Mouse (Mus musculus): ENCODE measurements around the gene Opn4. TPM values are rescaled to one million over a fixed set of nuclear protein-coding genes. Genes with fewer than 3 reads are reported as not detected.
A peak's percentile ranks its signal among the peaks of the same experiment; 100 is the strongest.

Opn4 gene
- polyA plus RNA-seq, 1 experiment from 2014 or later, result 0.34 TPM

DNA sequence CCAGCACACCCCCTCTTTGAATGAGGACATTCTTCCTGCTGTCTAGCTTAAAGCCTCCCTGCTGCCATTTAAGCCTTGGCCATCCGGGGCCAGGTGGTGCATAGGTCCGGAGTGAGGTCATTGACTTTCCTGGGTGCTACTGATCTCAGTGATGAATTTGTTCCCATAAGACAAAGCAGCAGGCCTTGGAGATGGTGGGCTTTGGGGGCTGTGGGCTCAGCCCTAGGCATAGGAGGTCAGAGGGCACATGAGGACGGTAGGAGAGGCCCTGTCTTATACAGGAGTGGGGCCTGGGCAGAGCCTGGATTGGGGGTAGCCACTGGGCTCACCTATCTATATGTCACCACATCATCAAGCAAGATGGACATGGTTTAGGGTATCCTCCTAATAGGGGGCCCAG, 13.1 kb downstream of the Opn4 start:
- Histone ChIP-seq H3K4me1 (ENCODE audit: control insufficient read depth, insufficient read depth, low read length) (peaks cover 14% of the 10 kb centered on the region), H3K36me3 (ENCODE audit: control insufficient read depth, insufficient read depth, low read length) (no peaks in the 10 kb centered on the region), H3K27me3 (replicated peaks; ENCODE audit: control insufficient read depth, insufficient read depth, low read length) (no peaks in the 10 kb centered on the region), H3K9ac (ENCODE audit: low read depth, low read length) (peak overlapping the region; percentile 34; the same call in 1 of the 2 replicates), H3K27ac (ENCODE audit: low read length) (peak overlapping the region; percentile 88), H3K4me3 (ENCODE audit: low read length) (no peak overlapping the region), H3K4me2 (ENCODE audit: low read depth, low read length) (peak overlapping the region; percentile 16; the same call in 1 of the 2 replicates), H3K9me3 (ENCODE audit: control insufficient read depth, low read length) (no peaks in the 10 kb centered on the region)
- no peak for ATAC-seq
- 81% methylated on average over 3 of the region's 3 CpGs for WGBS

- peak overlapping the region; percentile 88 for H3K27ac ChIP-seq (ENCODE audit: low read length)
- peaks cover 8% of the 10 kb centered on the region for H3K4me1 ChIP-seq (ENCODE audit: control insufficient read depth, insufficient read depth, low read length)
- H3K4me3 ChIP-seq (ENCODE audit: low read length), result no peak overlapping the region
- no peaks in the 10 kb centered on the region for H3K36me3 ChIP-seq (ENCODE audit: control insufficient read depth, insufficient read depth, low read length)
- peak overlapping the region; percentile 16; the same call in 1 of the 2 replicates for H3K4me2 ChIP-seq (ENCODE audit: low read depth, low read length)
- H3K27me3 ChIP-seq (replicated peaks; ENCODE audit: control insufficient read depth, insufficient read depth, low read length), result no peaks in the 10 kb centered on the region
- no peaks in the 10 kb centered on the region for H3K9me3 ChIP-seq (ENCODE audit: control insufficient read depth, low read length)
- H3K9ac ChIP-seq (ENCODE audit: low read depth, low read length), result peak overlapping the region; percentile 21; the same call in 1 of the 2 replicates
- 48% methylated on average over 9 of the region's 9 CpGs for WGBS
- peak; percentile 77 for ATAC-seq
Measured at GRCm38 (mm10) chr14:34585358-34586105, 14.4 kb downstream of the Opn4 start.

DNA sequence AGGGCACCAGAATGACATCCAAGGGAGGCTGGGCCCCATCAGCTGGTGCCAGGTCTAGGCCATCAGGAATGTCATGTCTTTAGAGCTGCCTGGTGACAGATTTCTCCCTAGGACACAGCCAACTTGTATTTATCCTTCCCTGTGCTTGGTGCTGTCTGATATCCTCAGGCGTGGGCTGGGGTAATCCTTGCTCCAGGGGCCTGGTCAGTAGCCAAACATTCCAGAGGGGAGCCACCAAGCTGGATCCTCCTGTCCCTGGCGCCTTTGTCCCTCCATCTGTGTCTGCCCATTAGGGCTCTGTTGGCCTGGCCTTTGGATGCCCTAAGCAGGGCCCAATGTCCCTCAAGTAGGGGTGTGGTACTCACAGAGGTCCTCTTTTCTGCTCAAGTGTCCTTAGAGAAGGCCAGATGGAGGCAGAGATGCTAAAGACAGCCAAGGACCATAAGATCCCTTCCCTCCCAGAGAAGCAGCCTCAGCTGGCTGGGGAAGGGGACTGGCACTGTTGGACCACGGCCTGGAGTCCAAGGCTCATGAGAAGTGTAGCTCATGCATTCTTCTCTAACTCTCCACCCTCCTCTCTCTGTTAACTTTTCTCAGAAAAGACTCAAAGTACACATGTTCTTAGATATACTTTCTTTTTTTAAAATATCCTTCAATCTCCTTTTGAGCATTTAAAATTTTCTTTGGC, 17.1 kb downstream of the Opn4 start:
- 69% methylated on average over 3 of the region's 3 CpGs for WGBS

GRCm38 (mm10) chr14:34576858-34577257, 23.1 kb downstream of the Opn4 start:
- Histone ChIP-seq H3K27ac (ENCODE audit: low read length) (no peak overlapping the region), H3K27me3 (replicated peaks; ENCODE audit: control insufficient read depth, insufficient read depth, low read length) (no peaks in the 10 kb centered on the region), H3K36me3 (ENCODE audit: control insufficient read depth, insufficient read depth, low read length) (no peaks in the 10 kb centered on the region), H3K4me2 (ENCODE audit: low read depth, low read length) (no peak overlapping the region), H3K9me3 (ENCODE audit: control insufficient read depth, low read length) (no peaks in the 10 kb centered on the region), H3K9ac (ENCODE audit: low read depth, low read length) (no peak overlapping the region), H3K4me1 (ENCODE audit: control insufficient read depth, insufficient read depth, low read length) (peaks cover 21% of the 10 kb centered on the region), H3K4me3 (ENCODE audit: low read length) (no peak overlapping the region)
- no peak for ATAC-seq
- 89% methylated on average over 4 of the region's 4 CpGs for WGBS

More for the DNA sequence above, 17.1 kb downstream of the Opn4 start:
- Histone ChIP-seq H3K4me3 (ENCODE audit: low read length) (no peak overlapping the region), H3K27me3 (replicated peaks; ENCODE audit: control insufficient read depth, insufficient read depth, low read length) (no peaks in the 10 kb centered on the region), H3K9ac (ENCODE audit: low read depth, low read length) (no peak overlapping the region), H3K27ac (ENCODE audit: low read length) (no peak overlapping the region), H3K4me1 (ENCODE audit: control insufficient read depth, insufficient read depth, low read length) (peaks cover 10% of the 10 kb centered on the region), H3K9me3 (ENCODE audit: control insufficient read depth, low read length) (no peaks in the 10 kb centered on the region), H3K4me2 (ENCODE audit: low read depth, low read length) (no peak overlapping the region), H3K36me3 (ENCODE audit: control insufficient read depth, insufficient read depth, low read length) (no peaks in the 10 kb centered on the region)
- no peak for ATAC-seq

DNA sequence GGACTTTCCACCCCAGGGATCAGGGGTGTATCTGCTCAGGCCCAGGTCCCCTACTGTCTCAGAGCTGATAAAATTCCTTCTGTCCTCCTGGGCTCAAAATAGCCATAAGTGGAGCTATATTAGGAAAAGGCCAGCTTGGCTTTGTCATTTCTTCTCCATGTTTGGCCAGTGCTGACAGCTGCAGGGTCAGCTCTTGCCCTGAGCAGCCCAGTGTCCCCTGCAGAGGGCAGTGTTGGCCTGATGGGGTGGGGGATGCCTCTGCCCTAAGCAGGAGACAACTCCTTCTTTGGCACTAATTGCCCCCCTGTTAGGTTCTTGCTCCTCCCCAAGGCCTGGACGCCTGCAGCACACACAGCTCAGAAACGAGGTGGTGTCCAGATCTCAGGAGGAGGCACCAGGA, 25.9 kb downstream of the Opn4 start:
- no peaks in the 10 kb centered on the region for H3K9me3 ChIP-seq (ENCODE audit: control insufficient read depth, low read length)
- WGBS, result 57% methylated on average over 2 of the region's 2 CpGs
- no peaks in the 10 kb centered on the region for H3K36me3 ChIP-seq (ENCODE audit: control insufficient read depth, insufficient read depth, low read length)
- no peak overlapping the region for H3K4me3 ChIP-seq (ENCODE audit: low read length)
- ATAC-seq, result peak; percentile 14; the same call in 1 of the 2 replicates
- H3K27ac ChIP-seq (ENCODE audit: low read length), result peak overlapping the region; percentile 82
- H3K4me1 ChIP-seq (ENCODE audit: control insufficient read depth, insufficient read depth, low read length), result peaks cover 29% of the 10 kb centered on the region
- H3K9ac ChIP-seq (ENCODE audit: low read depth, low read length), result no peak overlapping the region
- H3K4me2 ChIP-seq (ENCODE audit: low read depth, low read length), result no peak overlapping the region
- H3K27me3 ChIP-seq (replicated peaks; ENCODE audit: control insufficient read depth, insufficient read depth, low read length), result no peaks in the 10 kb centered on the region

DNA sequence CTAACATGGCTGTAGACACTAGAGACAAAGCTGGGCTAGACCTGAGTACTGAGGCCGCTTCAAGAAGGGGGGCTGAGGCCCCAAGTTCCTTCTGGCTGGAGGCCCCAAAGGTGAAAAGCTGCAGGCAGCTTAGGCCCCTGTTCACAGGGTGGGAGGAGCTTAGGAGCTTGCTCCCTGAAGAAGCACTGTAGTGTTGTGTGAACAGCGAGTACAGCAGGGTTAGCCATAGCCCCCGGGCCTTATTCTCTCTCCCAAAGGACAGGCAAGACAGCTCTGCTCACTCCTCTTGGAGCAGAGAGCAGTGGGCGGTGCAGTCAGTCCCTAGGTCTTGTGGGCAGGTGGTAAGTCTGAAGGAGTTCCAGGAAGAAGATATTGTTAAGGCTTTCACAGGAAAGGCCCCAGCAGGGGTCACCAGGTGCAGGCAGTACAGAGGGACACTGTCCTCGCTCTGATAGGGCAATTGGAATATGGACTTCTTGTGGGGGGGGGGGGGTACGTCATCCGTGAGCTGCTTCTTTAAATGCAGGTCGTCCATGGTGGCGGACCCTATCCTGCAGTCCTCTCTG, 26.5 kb downstream of the Opn4 start:
- H3K36me3 ChIP-seq (ENCODE audit: control insufficient read depth, insufficient read depth, low read length), result no peaks in the 10 kb centered on the region
- H3K9me3 ChIP-seq (ENCODE audit: control insufficient read depth, low read length), result no peaks in the 10 kb centered on the region
- 0 out of 2 replicates have a peak overlapping the region, but pooled peaks have one; percentile 11 for H3K4me2 ChIP-seq (ENCODE audit: low read depth, low read length)
- H3K4me3 ChIP-seq (ENCODE audit: low read length), result no peak overlapping the region
- WGBS, result 58% methylated on average over 9 of the region's 9 CpGs
- H3K27ac ChIP-seq (ENCODE audit: low read length), result peak overlapping the region; percentile 82
- no peaks in the 10 kb centered on the region for H3K27me3 ChIP-seq (replicated peaks; ENCODE audit: control insufficient read depth, insufficient read depth, low read length)
- ATAC-seq, result peak; percentile 74
- H3K4me1 ChIP-seq (ENCODE audit: control insufficient read depth, insufficient read depth, low read length), result peaks cover 29% of the 10 kb centered on the region
- H3K9ac ChIP-seq (ENCODE audit: low read depth, low read length), result peak overlapping the region; percentile 46; the same call in 1 of the 2 replicates

DNA sequence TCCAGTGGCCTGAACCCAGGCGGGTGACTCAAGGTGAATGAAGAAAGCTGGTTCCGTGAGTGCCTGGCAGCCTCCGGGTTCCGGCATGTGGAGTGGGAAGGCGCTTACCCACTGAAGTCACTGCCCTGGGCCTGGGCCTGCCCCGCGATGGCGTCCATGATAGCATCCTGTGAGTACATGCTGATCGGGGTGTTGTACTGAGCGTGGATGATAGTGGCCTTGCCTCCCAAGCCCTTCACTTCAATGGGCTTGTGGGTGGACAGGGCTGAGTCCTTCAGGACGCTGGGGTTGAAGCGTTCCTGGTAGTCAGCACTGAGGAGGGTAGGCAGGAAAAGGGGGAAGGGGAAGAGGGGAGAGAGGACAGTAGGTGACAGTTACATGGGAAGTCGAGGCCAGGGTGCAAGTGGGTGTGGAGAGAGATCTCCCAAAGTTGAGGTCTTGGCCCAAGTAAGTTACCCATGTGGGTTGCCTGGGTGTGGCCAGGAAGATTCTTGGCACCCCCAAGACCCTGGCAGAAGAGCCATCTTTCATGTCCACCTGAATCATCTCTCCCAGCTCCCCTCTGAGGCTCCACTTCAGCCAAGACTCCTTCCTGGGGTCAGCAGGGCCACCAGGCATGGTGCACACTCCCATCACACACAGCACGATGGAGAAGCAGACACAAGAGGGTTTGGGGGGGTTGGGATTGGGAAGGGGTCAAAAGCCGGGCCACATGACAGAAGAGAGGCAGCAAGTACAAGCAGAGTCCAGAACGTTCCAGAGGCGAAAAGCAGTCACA, 28.1 kb downstream of the Opn4 start:
- Histone ChIP-seq H3K4me3 (ENCODE audit: low read length) (no peak overlapping the region), H3K27me3 (replicated peaks; ENCODE audit: control insufficient read depth, insufficient read depth, low read length) (no peaks in the 10 kb centered on the region), H3K27ac (ENCODE audit: low read length) (no peak overlapping the region), H3K4me1 (ENCODE audit: control insufficient read depth, insufficient read depth, low read length) (peaks cover 22% of the 10 kb centered on the region), H3K4me2 (ENCODE audit: low read depth, low read length) (no peak overlapping the region), H3K9ac (ENCODE audit: low read depth, low read length) (no peak overlapping the region), H3K9me3 (ENCODE audit: control insufficient read depth, low read length) (no peaks in the 10 kb centered on the region), H3K36me3 (ENCODE audit: control insufficient read depth, insufficient read depth, low read length) (no peaks in the 10 kb centered on the region)
- WGBS, result 89% methylated on average over 17 of the region's 17 CpGs
- ATAC-seq, result no peak

- ATAC-seq, result no peak
- Histone ChIP-seq H3K9me3 (ENCODE audit: control insufficient read depth, low read length) (no peaks in the 10 kb centered on the region), H3K4me1 (ENCODE audit: control insufficient read depth, insufficient read depth, low read length) (peaks cover 26% of the 10 kb centered on the region), H3K27ac (ENCODE audit: low read length) (no peak overlapping the region), H3K36me3 (ENCODE audit: control insufficient read depth, insufficient read depth, low read length) (no peaks in the 10 kb centered on the region), H3K27me3 (replicated peaks; ENCODE audit: control insufficient read depth, insufficient read depth, low read length) (no peaks in the 10 kb centered on the region), H3K9ac (ENCODE audit: low read depth, low read length) (no peak overlapping the region), H3K4me2 (ENCODE audit: low read depth, low read length) (no peak overlapping the region), H3K4me3 (ENCODE audit: low read length) (no peak overlapping the region)
- 84% methylated on average over 4 of the region's 4 CpGs for WGBS
Measured at GRCm38 (mm10) chr14:34570903-34571302, 29.0 kb downstream of the Opn4 start.

GRCm38 (mm10) chr14:34570294-34570693, 29.6 kb downstream of the Opn4 start:
- H3K27me3 ChIP-seq (replicated peaks; ENCODE audit: control insufficient read depth, insufficient read depth, low read length), result no peaks in the 10 kb centered on the region
- H3K4me2 ChIP-seq (ENCODE audit: low read depth, low read length), result peak overlapping the region; percentile 63
- H3K4me3 ChIP-seq (ENCODE audit: low read length), result peak overlapping the region; percentile 38
- no peak overlapping the region for H3K9ac ChIP-seq (ENCODE audit: low read depth, low read length)
- no peaks in the 10 kb centered on the region for H3K9me3 ChIP-seq (ENCODE audit: control insufficient read depth, low read length)
- peaks cover 26% of the 10 kb centered on the region for H3K4me1 ChIP-seq (ENCODE audit: control insufficient read depth, insufficient read depth, low read length)
- no peak overlapping the region for H3K27ac ChIP-seq (ENCODE audit: low read length)
- 0% methylated on average over 6 of the region's 6 CpGs for WGBS
- H3K36me3 ChIP-seq (ENCODE audit: control insufficient read depth, insufficient read depth, low read length), result no peaks in the 10 kb centered on the region
- ATAC-seq, result peak; percentile 47

Measured in intestine, embryonic 16.5 days (tissue).